Mouse (Mus musculus) activated CD4-positive, CD25-positive, alpha-beta regulatory T cell, adult 9 weeks (primary cell): ENCODE results near the gene Satl1. TPM values are rescaled to one million over a fixed set of nuclear protein-coding genes. Genes with fewer than 3 reads are reported as not detected.

ENCODE experiments used
- polyA plus RNA-seq: library from polyadenylated mRNA; unstranded; fragments of 100-300 nt; shearing (Covaris generic); gene quantifications from one replicate; pipeline ENCODE4 v1.2.1, GENCODE M21; 2017

Satl1 gene
- not detected for polyA plus RNA-seq

DNA sequence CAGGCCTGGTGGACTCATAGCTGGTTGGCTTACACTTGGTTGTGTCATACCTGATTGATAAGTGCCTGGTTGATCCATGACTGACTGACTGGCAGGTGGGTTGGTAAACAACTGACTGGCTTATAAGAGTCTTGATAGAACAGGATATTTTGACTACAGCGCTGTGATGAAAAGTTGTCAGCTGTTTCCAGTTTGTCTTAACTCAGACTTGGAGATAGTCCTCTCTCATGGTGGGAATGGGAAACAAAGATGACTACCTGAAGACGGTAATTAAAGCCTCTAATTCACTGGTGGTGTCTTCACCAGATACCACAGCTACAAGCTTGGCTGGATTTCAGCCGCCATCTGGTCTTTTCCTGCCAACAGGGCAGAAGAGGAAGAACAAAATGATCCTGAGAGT, at the start of gene Satl1:
TSS of gene Satl1 (minus strand) at position 101 of the 400 bp plus-strand sequence.

Other genes with a start within 250 kb of the Satl1 start
- gene 4933403O08Rik, start 167.7 kb downstream of the Satl1 start, polyA plus RNA-seq: not detected
- gene Apool, start 95.4 kb downstream of the Satl1 start, polyA plus RNA-seq: 40.3 TPM
- gene 2010106E10Rik, start 88.5 kb upstream of the Satl1 start, polyA plus RNA-seq: not detected
- gene Zfp711, start 193.7 kb upstream of the Satl1 start, polyA plus RNA-seq: not detected